Mouse (Mus musculus) cortical plate, adult 2 months (tissue): ENCODE data around the gene Aff3.

Experiments
- CTCF ChIP-seq: fragments of 200-500 bp; IDR thresholded peaks from 2 replicates; pipeline ENCODE4 v1.5.1; 2011; ENCODE audit warnings: mild to moderate bottlenecking, control low read depth, low read length; ENCODE audit not compliant: insufficient read depth; ENCODE audit errors: extremely low read depth
- POLR2A ChIP-seq: fragments of 200-500 bp; IDR thresholded peaks from 2 replicates; pipeline ENCODE4 v1.6.1; 2011; ENCODE audit warnings: mild to moderate bottlenecking, low read length, control low read depth; ENCODE audit not compliant: insufficient read depth; ENCODE audit errors: extremely low read depth

DNA sequence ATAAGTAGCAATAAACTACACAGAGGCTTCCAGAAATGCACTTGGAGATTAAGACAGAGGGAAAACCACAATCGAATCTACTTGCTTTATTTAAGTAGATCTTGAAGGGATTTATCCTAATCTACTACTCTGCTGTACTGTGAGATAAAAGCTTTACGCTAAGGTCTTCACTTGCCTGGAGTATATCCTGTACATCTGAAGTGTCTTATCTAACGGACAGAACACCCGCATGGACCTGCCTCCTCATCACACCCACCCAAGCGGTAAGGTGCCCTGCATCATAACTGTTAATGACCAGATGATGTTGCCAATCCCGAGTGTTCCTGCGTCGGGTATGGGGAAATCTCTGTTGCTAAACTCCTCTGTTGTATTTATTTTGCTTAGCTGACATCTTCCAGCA, 209.8 kb downstream of the Aff3 start:
- TF ChIP-seq CTCF (no peak), POLR2A (no peak)
